Mouse (Mus musculus): Measurements from ENCODE around the gene Dapk3. TPM values are rescaled to one million over a fixed set of nuclear protein-coding genes. Genes with fewer than 3 reads are reported as not detected.
A peak's percentile ranks its signal among the peaks of the same experiment; 100 is the strongest.
"Not testable (repeated sequence)": the region's sequence is repeated elsewhere in the genome, so short reads cannot be mapped to it uniquely, and the experiment has no call there.

The Dapk3 gene
- polyA plus RNA-seq, 1 experiment from 2014 or later: 69.7 TPM

- ATAC-seq (ENCODE audit: low FRiP score, low read depth); H3K9ac ChIP-seq; H3K9me3 ChIP-seq; H3K27me3 ChIP-seq: not testable (repeated sequence)
- peaks cover 64% of the 10 kb centered on the region for H3K4me1 ChIP-seq (replicated peaks)
- peak overlapping the region; percentile 83 for H3K4me2 ChIP-seq
- WGBS: 11% methylated on average over 4 of the region's 4 CpGs
- peak overlapping the region; percentile 34 for H3K4me3 ChIP-seq
- H3K36me3 ChIP-seq: peaks cover 29% of the 10 kb centered on the region
- peak overlapping the region; percentile 90 for H3K27ac ChIP-seq (replicated peaks)
Observed at GRCm38 (mm10) chr10:81175345-81175701, 7.5 kb upstream of the Dapk3 start.

GRCm38 (mm10) chr10:81175936-81176465, 6.8 kb upstream of the Dapk3 start:
- Histone ChIP-seq H3K4me2 (peak overlapping the region; percentile 83), H3K9me3 (no peaks in the 10 kb centered on the region), H3K27me3 (no peaks in the 10 kb centered on the region), H3K27ac (replicated peaks) (peak overlapping the region; percentile 90), H3K36me3 (peaks cover 35% of the 10 kb centered on the region), H3K4me3 (peak overlapping the region; percentile 89), H3K9ac (peak overlapping the region; percentile 39), H3K4me1 (replicated peaks) (peaks cover 64% of the 10 kb centered on the region)
- WGBS: 5% methylated on average over 13 of the region's 13 CpGs
- ATAC-seq (ENCODE audit: low FRiP score, low read depth): no peak

- H3K4me1 ChIP-seq (replicated peaks): peaks cover 67% of the 10 kb centered on the region
Observed at GRCm38 (mm10) chr10:81176466-81177271, 6.1 kb upstream of the Dapk3 start, which contains the start of gene Eef2. Gene Eef2, plus strand, starts transcription at chr10:81176631.

GRCm38 (mm10) chr10:81177491-81177925, 5.3 kb upstream of the Dapk3 start:
- peak overlapping the region; percentile 83 for H3K4me2 ChIP-seq
- 14% methylated on average over 16 of the region's 16 CpGs for WGBS
- peak overlapping the region; percentile 89 for H3K4me3 ChIP-seq
- no peaks in the 10 kb centered on the region for H3K27me3 ChIP-seq
- peaks cover 75% of the 10 kb centered on the region for H3K4me1 ChIP-seq (replicated peaks)
- ATAC-seq (ENCODE audit: low FRiP score, low read depth): no peak
- peaks cover 50% of the 10 kb centered on the region for H3K36me3 ChIP-seq
- H3K9me3 ChIP-seq: no peaks in the 10 kb centered on the region
- peak overlapping the region; percentile 91 for H3K9ac ChIP-seq
- H3K27ac ChIP-seq (replicated peaks): peak overlapping the region; percentile 90

More at GRCm38 (mm10) chr10:81176466-81177271, 6.1 kb upstream of the Dapk3 start, which contains the start of gene Eef2:
- peak within 1 kb of the TSS; percentile 83 for H3K4me2 ChIP-seq
- H3K36me3 ChIP-seq: peaks cover 42% of the 10 kb centered on the region
- peak within 1 kb of the TSS; percentile 89 for H3K4me3 ChIP-seq
- peak within 1 kb of the TSS; percentile 91 for H3K9ac ChIP-seq
- H3K27ac ChIP-seq (replicated peaks): peak within 1 kb of the TSS; percentile 90
- WGBS: under 1% methylated on average over 77 of the region's 77 CpGs
- ATAC-seq (ENCODE audit: low FRiP score, low read depth): peak; percentile 78
- H3K9me3 ChIP-seq: no peaks in the 10 kb centered on the region
- no peaks in the 10 kb centered on the region for H3K27me3 ChIP-seq

- Histone ChIP-seq H3K27ac (replicated peaks) (0 out of 2 replicates have a peak overlapping the region, but pooled peaks have one; percentile 90), H3K36me3 (peaks cover 50% of the 10 kb centered on the region), H3K4me1 (replicated peaks) (peaks cover 71% of the 10 kb centered on the region), H3K9me3 (no peaks in the 10 kb centered on the region), H3K4me3 (peak overlapping the region; percentile 89), H3K9ac (peak overlapping the region; percentile 91), H3K4me2 (peak overlapping the region; percentile 83), H3K27me3 (no peaks in the 10 kb centered on the region)
- WGBS: 69% methylated on average over 14 of the region's 14 CpGs
- no peak for ATAC-seq (ENCODE audit: low FRiP score, low read depth)
Observed at GRCm38 (mm10) chr10:81177958-81178712, 4.7 kb upstream of the Dapk3 start.

- H3K4me3 ChIP-seq: no peak overlapping the region
- 0 out of 2 replicates have a peak overlapping the region, but pooled peaks have one; percentile 83 for H3K4me2 ChIP-seq
- ATAC-seq (ENCODE audit: low FRiP score, low read depth): no peak
- WGBS: 93% methylated on average over 11 of the region's 11 CpGs
- H3K27ac ChIP-seq (replicated peaks): no peak overlapping the region
- H3K4me1 ChIP-seq (replicated peaks): peaks cover 69% of the 10 kb centered on the region
- peaks cover 50% of the 10 kb centered on the region for H3K36me3 ChIP-seq
- no peaks in the 10 kb centered on the region for H3K27me3 ChIP-seq
- H3K9me3 ChIP-seq: no peaks in the 10 kb centered on the region
- H3K9ac ChIP-seq: no peak overlapping the region
Observed at GRCm38 (mm10) chr10:81178927-81179326, 3.9 kb upstream of the Dapk3 start.

- 89% methylated on average over 32 of the region's 32 CpGs for WGBS
- H3K9ac ChIP-seq: no peak overlapping the region
Observed at GRCm38 (mm10) chr10:81179451-81180342, 3.1 kb upstream of the Dapk3 start.

GRCm38 (mm10) chr10:81180946-81181345, 1.9 kb upstream of the Dapk3 start:
- Histone ChIP-seq H3K4me1 (replicated peaks) (peaks cover 63% of the 10 kb centered on the region), H3K9ac (no peak overlapping the region), H3K36me3 (peaks cover 68% of the 10 kb centered on the region), H3K4me2 (no peak overlapping the region), H3K4me3 (no peak overlapping the region), H3K27me3 (no peaks in the 10 kb centered on the region), H3K9me3 (no peaks in the 10 kb centered on the region), H3K27ac (replicated peaks) (no peak overlapping the region)
- no peak for ATAC-seq (ENCODE audit: low FRiP score, low read depth)
- WGBS: 95% methylated on average over 13 of the region's 13 CpGs

More at GRCm38 (mm10) chr10:81179451-81180342, 3.1 kb upstream of the Dapk3 start:
- Histone ChIP-seq H3K4me3 (no peak overlapping the region), H3K27me3 (no peaks in the 10 kb centered on the region), H3K4me1 (replicated peaks) (peaks cover 68% of the 10 kb centered on the region), H3K9me3 (no peaks in the 10 kb centered on the region), H3K4me2 (no peak overlapping the region), H3K27ac (replicated peaks) (no peak overlapping the region), H3K36me3 (peaks cover 57% of the 10 kb centered on the region)
- no peak for ATAC-seq (ENCODE audit: low FRiP score, low read depth)

GRCm38 (mm10) chr10:81181860-81182259, 945 bp upstream of the Dapk3 start:
- not testable (repeated sequence) for H3K9ac ChIP-seq; H3K27ac ChIP-seq (replicated peaks); H3K27me3 ChIP-seq; H3K4me3 ChIP-seq; H3K4me2 ChIP-seq; H3K9me3 ChIP-seq; ATAC-seq (ENCODE audit: low FRiP score, low read depth)
- 82% methylated on average over 12 of the region's 12 CpGs for WGBS
- peaks cover 68% of the 10 kb centered on the region for H3K36me3 ChIP-seq
- H3K4me1 ChIP-seq (replicated peaks): peaks cover 59% of the 10 kb centered on the region

GRCm38 (mm10) chr10:81183805-81184204, 1.0 kb downstream of the Dapk3 start, which contains the start of gene 4930442H23Rik:
Gene 4930442H23Rik, minus strand, starts transcription at chr10:81183849.
- peak within 1 kb of the TSS; percentile 66 for H3K4me2 ChIP-seq
- H3K9me3 ChIP-seq: no peaks in the 10 kb centered on the region
- peak within 1 kb of the TSS; percentile 63 for H3K9ac ChIP-seq
- peak within 1 kb of the TSS; percentile 52 for H3K4me3 ChIP-seq
- H3K27ac ChIP-seq (replicated peaks): peak within 1 kb of the TSS; percentile 87
- H3K27me3 ChIP-seq: no peaks in the 10 kb centered on the region
- H3K4me1 ChIP-seq (replicated peaks): peaks cover 42% of the 10 kb centered on the region
- WGBS: 89% methylated on average over 5 of the region's 5 CpGs
- no peak for ATAC-seq (ENCODE audit: low FRiP score, low read depth)
- peaks cover 63% of the 10 kb centered on the region for H3K36me3 ChIP-seq

GRCm38 (mm10) chr10:81184765-81185164, 2.0 kb downstream of the Dapk3 start:
- Histone ChIP-seq H3K27me3 (no peaks in the 10 kb centered on the region), H3K4me2 (no peak overlapping the region), H3K4me1 (replicated peaks) (peaks cover 32% of the 10 kb centered on the region), H3K27ac (replicated peaks) (no peak overlapping the region), H3K36me3 (peaks cover 55% of the 10 kb centered on the region), H3K9me3 (no peaks in the 10 kb centered on the region), H3K4me3 (no peak overlapping the region), H3K9ac (no peak overlapping the region)
- 72% methylated on average over 4 of the region's 4 CpGs for WGBS
- ATAC-seq (ENCODE audit: low FRiP score, low read depth): no peak
